Mouse (Mus musculus) cerebellum, adult 9-11 months (tissue): ENCODE results near the gene Cox6b2.

ENCODE experiments used
- DNase-seq: peaks from one replicate; pipeline ENCODE4 v3.0.0; 2022

Cox6b2 gene

GRCm38 (mm10) chr7:4752821-4753570 lies at the start of gene Cox6b2:
Cox6b2 (minus strand) TSS chr7:4753094.
- DNase-seq, result no peak

GRCm38 (mm10) chr7:4802247-4802646 lies 49.4 kb upstream of the Cox6b2 start:
- DNase-seq, result no peak

GRCm38 (mm10) chr7:4795767-4796433 lies 43.0 kb upstream of the Cox6b2 start:
- peak; percentile 51 for DNase-seq

GRCm38 (mm10) chr7:4794631-4795168 lies 41.8 kb upstream of the Cox6b2 start:
- DNase-seq, result no peak

GRCm38 (mm10) chr7:4793674-4794073 lies 40.8 kb upstream of the Cox6b2 start:
- DNase-seq, result no peak

GRCm38 (mm10) chr7:4793248-4793647 lies 40.4 kb upstream of the Cox6b2 start:
- peak; percentile 52 for DNase-seq

- peak; percentile 95 for DNase-seq
Observed at GRCm38 (mm10) chr7:4792278-4793212, 39.7 kb upstream of the Cox6b2 start, which contains the start of gene Rpl28. Rpl28 (plus strand) TSS chr7:4792874.

- peak; percentile 82 for DNase-seq
Observed at GRCm38 (mm10) chr7:4789436-4789935, 36.6 kb upstream of the Cox6b2 start, which contains the start of gene Tmem238. Tmem238 (minus strand) TSS chr7:4789656.

GRCm38 (mm10) chr7:4788499-4789435 lies 35.9 kb upstream of the Cox6b2 start:
- no peak for DNase-seq

GRCm38 (mm10) chr7:4783667-4784268 lies 30.9 kb upstream of the Cox6b2 start:
- DNase-seq, result peak; percentile 85

- DNase-seq, result no peak
Observed at GRCm38 (mm10) chr7:4782759-4783158, 29.9 kb upstream of the Cox6b2 start, which contains the start of the genes Il11 and Tmem190. Il11 (minus strand) TSS chr7:4782859. Tmem190 (plus strand) TSS chr7:4782937.

GRCm38 (mm10) chr7:4782130-4782529 lies 29.2 kb upstream of the Cox6b2 start:
- no peak for DNase-seq

- no peak for DNase-seq
Observed at GRCm38 (mm10) chr7:4779921-4780320, 27.0 kb upstream of the Cox6b2 start.

GRCm38 (mm10) chr7:4777851-4778637 lies 25.1 kb upstream of the Cox6b2 start:
- no peak for DNase-seq

GRCm38 (mm10) chr7:4776861-4777830 lies 24.3 kb upstream of the Cox6b2 start:
- peak; percentile 17 for DNase-seq

- no peak for DNase-seq
Observed at GRCm38 (mm10) chr7:4776131-4776530, 23.2 kb upstream of the Cox6b2 start.

GRCm38 (mm10) chr7:4771202-4771601 lies 18.3 kb upstream of the Cox6b2 start, which contains the start of gene Fam71e2:
Fam71e2 (minus strand) TSS chr7:4771302.
- DNase-seq, result no peak

GRCm38 (mm10) chr7:4764946-4765710 lies 12.2 kb upstream of the Cox6b2 start:
- no peak for DNase-seq
